Mouse (Mus musculus): ENCODE measurements at regions not wholly inside any gene's neighbourhood (a gene's known extent, or its start where the extent isn't known, plus 50 kb on each side); places are given as distances from the start of the nearest gene placed in this dataset.

DNA sequence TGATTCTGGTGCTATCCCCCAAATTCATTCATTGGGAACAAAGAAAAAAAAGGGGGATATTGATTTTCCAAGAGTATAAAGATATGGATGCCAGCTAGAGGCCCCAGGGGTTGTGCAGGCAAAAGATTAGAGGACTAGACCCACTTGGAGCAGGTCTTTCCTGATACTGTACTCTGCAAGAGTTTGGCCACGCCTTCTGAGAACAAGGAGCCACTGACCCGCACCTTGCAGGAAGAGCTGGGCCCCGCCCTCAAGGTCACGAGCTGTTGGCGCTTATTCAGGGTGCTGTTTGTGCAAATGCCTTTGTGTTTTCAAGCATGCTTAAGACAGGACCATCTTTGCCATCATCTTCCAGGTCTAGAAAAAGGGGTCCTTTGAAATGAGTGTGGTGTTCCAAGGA is 54.5 kb upstream of the Slc7a1 start:
- Histone ChIP-seq H3K27ac (replicated peaks) (no peak overlapping the region), H3K9me3 (no peaks in the 10 kb centered on the region), H3K4me3 (no peak overlapping the region), H3K4me1 (no peaks in the 10 kb centered on the region), H3K27me3 (replicated peaks; ENCODE audit: low read depth, poor library complexity, severe bottlenecking) (no peaks in the 10 kb centered on the region), H3K36me3 (replicated peaks) (no peaks in the 10 kb centered on the region)
- DNase-seq (ENCODE audit: low spot score), result no peak
- 69% methylated on average over 5 of the region's 5 CpGs for WGBS

DNA sequence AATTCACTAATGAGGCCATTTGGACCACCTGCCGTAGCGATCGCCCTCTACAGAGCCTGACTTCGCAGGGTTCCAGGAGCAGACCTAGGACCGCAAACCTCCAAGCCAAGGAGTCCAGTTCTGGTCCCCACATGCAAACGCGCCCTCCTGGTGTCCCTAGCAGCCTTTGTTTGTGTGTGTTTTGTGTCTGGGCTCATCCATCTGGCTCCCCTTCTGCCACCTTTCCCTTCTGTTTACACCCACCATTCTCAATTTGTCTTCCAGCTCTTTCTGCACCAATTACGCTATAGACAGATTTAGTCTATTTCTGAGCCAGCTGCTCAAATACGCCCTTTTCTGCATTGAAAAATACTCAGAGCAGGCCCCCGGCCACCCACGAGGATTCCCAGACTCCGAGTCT is 54.1 kb upstream of the Slc7a1 start:
- H3K9me3 ChIP-seq, result no peaks in the 10 kb centered on the region
- H3K4me1 ChIP-seq, result no peaks in the 10 kb centered on the region
- no peak overlapping the region for H3K27ac ChIP-seq (replicated peaks)
- 82% methylated on average over 12 of the region's 12 CpGs for WGBS
- no peaks in the 10 kb centered on the region for H3K27me3 ChIP-seq (replicated peaks; ENCODE audit: low read depth, poor library complexity, severe bottlenecking)
- DNase-seq (ENCODE audit: low spot score), result no peak
- no peaks in the 10 kb centered on the region for H3K36me3 ChIP-seq (replicated peaks)
- H3K4me3 ChIP-seq, result no peak overlapping the region

DNA sequence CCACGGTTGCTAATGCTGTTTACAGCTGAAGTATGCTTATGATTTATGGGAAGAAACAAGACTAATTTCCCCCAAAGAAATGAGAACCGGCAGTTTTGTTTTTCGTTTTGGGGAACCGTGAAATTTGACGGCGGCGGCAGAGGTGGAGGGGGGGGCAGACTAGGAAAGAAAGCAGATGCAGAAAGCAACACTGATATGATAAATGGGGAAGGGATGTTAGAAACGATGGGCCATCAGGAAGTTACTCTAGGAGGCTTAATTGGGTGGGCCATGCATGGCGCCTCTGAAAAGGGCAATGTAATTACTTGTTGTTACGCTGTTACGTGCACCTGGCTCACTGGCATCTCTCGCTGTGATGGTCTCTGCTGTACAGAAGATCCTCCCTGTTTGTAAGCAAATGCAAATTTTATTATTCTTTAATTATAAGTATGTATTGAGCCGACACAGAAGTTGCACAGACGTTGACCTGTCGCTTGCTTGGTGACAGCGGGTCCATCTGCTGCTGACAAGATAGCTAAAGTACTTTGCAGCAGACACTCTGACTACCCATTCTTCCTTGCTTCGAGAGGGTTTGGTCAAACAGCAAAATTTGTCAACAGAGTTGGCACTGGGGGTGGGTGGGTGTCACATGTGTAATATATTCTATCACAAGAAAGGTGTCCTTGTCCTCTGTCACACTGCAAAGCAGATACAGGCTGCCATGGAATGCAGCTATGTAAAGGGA is 53.4 kb upstream of the Slc7a1 start:
- no peaks in the 10 kb centered on the region for H3K36me3 ChIP-seq (replicated peaks)
- no peaks in the 10 kb centered on the region for H3K9me3 ChIP-seq
- H3K27me3 ChIP-seq (replicated peaks; ENCODE audit: low read depth, poor library complexity, severe bottlenecking), result no peaks in the 10 kb centered on the region
- no peak overlapping the region for H3K4me3 ChIP-seq
- no peak overlapping the region for H3K27ac ChIP-seq (replicated peaks)
- DNase-seq (ENCODE audit: low spot score), result no peak
- no peaks in the 10 kb centered on the region for H3K4me1 ChIP-seq
- 89% methylated on average over 17 of the region's 17 CpGs for WGBS

DNA sequence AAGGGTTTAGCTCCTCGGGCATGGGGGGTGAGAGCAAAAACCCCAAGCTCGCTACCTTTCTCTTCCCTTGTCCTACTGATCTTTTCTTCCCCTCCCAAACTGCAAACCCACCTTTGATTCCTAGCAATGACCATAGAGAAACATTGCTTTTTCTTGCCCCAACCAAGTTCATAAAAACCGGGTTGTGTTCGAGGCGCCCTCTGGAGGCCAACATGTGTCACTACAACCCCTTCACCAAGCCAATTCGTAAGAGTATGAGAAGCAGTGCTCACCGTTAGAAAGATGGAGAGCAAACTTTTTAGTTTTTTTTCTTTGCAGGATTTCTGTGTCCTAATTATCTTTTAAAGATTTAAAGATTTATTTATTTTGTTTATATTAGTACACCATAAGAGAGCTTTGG is 52.1 kb upstream of the Slc7a1 start:
- Histone ChIP-seq H3K36me3 (replicated peaks) (no peaks in the 10 kb centered on the region), H3K27me3 (replicated peaks; ENCODE audit: low read depth, poor library complexity, severe bottlenecking) (no peaks in the 10 kb centered on the region), H3K4me3 (no peak overlapping the region), H3K27ac (replicated peaks) (no peak overlapping the region), H3K4me1 (no peaks in the 10 kb centered on the region), H3K9me3 (no peaks in the 10 kb centered on the region)
- 44% methylated on average over 7 of the region's 7 CpGs for WGBS
- peak; percentile 61 for DNase-seq (ENCODE audit: low spot score)

DNA sequence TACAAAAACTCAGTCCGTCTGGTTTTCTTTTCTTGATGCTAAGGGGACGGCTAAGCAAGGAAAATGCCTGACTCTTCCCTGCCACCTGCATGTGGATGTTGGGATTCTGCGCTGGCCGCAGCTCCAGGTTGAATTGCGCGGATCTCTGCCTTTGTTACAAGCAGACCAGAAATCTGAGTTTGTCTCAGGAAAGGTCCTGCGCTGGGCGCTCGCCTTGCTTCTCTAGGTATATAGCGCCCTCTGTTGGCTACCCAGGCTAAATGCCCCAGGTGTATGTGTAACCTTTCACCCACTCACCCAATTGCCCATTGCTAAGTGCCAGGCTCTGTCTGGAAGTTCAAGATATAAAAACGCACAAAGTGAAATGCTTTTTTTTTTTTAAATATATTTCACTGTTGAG is 51.2 kb upstream of the Slc7a1 start:
- WGBS, result 45% methylated on average over 11 of the region's 11 CpGs
- Histone ChIP-seq H3K4me3 (no peak overlapping the region), H3K4me1 (no peaks in the 10 kb centered on the region), H3K27me3 (replicated peaks; ENCODE audit: low read depth, poor library complexity, severe bottlenecking) (no peaks in the 10 kb centered on the region), H3K27ac (replicated peaks) (no peak overlapping the region), H3K9me3 (no peaks in the 10 kb centered on the region), H3K36me3 (replicated peaks) (no peaks in the 10 kb centered on the region)
- peak; percentile 69 for DNase-seq (ENCODE audit: low spot score)

Measured in embryonic facial prominence, embryonic 10.5 days (tissue).